Mouse (Mus musculus): ENCODE results near the gene Polr2a. TPM values are rescaled to one million over a fixed set of nuclear protein-coding genes. Genes with fewer than 3 reads are reported as not detected.
"Not testable (repeated sequence)": the region's sequence is repeated elsewhere in the genome, so short reads cannot be mapped to it uniquely, and the experiment has no call there.

The Polr2a gene
- polyA plus RNA-seq, 1 experiment: 84.2 TPM

DNA sequence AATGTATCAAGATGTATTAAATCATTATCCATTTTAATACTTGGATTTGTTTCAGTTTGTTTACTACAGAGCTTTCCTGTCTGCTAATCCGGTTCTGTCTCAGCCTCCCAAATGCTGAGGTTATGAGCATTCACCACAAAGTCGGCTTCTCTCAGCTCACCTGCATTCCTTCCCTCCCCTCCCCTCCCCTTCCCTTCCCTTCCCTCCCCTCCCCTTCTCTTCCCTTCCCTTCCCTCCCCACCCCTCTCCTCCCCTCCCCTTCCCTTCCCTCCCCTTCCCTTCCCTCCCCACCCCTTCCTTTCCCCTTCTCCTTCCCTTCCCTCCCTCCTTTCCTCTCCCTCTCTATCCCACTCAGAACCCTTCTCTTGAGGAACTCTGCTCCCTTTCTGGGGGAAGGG lies 53.8 kb downstream of the Polr2a start:
- Histone ChIP-seq H3K36me3 (ENCODE audit: control insufficient read depth, insufficient read depth) (no peaks in the 10 kb centered on the region), H3K79me2 (ENCODE audit: control insufficient read depth, insufficient read depth) (no peaks in the 10 kb centered on the region), H3K79me3 (ENCODE audit: low read depth) (no peaks in the 10 kb centered on the region), H3ac (ENCODE audit: control insufficient read depth, insufficient read length, low read depth) (no peak overlapping the region), H3K27me3 (ENCODE audit: control insufficient read depth, insufficient read depth, insufficient read length) (no peaks in the 10 kb centered on the region), H3K4me3 (ENCODE audit: insufficient read depth, poor library complexity, severe bottlenecking) (no peak overlapping the region)
- TF ChIP-seq USF1 (IDR thresholded peaks at IDR 0.05; ENCODE audit: low read depth) (no peak), MYOD1 (IDR thresholded peaks at IDR 0.05; ENCODE audit: control insufficient read depth, insufficient read length, low read depth) (no peak), MAX (IDR thresholded peaks at IDR 0.05) (no peak), CTCF (IDR thresholded peaks at IDR 0.05; ENCODE audit: control insufficient read depth, insufficient read depth, insufficient read length) (no peak), MYOG (IDR thresholded peaks at IDR 0.05; ENCODE audit: control insufficient read depth, extremely low read depth, insufficient read length) (no peak), FOSL1 (IDR thresholded peaks at IDR 0.05; ENCODE audit: insufficient read depth, low read length, poor library complexity, severe bottlenecking) (no peak), CEBPB (IDR thresholded peaks at IDR 0.05; ENCODE audit: low read depth) (no peak)

GRCm38 (mm10) chr11:69703814-69704612 lies 54.4 kb downstream of the Polr2a start:
- no peak for TF ChIP-seq MYOD1 (IDR thresholded peaks at IDR 0.05; ENCODE audit: control insufficient read depth, insufficient read length, low read depth)
- no peak for TF ChIP-seq MYOG (IDR thresholded peaks at IDR 0.05; ENCODE audit: control insufficient read depth, extremely low read depth, insufficient read length)
- TF ChIP-seq USF1 (IDR thresholded peaks at IDR 0.05; ENCODE audit: low read depth): no peak
- no peak for TF ChIP-seq CEBPB (IDR thresholded peaks at IDR 0.05; ENCODE audit: low read depth)
- no peak for TF ChIP-seq FOSL1 (IDR thresholded peaks at IDR 0.05; ENCODE audit: insufficient read depth, low read length, poor library complexity, severe bottlenecking)
- TF ChIP-seq MAX (IDR thresholded peaks at IDR 0.05): no peak
- TF ChIP-seq CTCF (IDR thresholded peaks at IDR 0.05; ENCODE audit: control insufficient read depth, insufficient read depth, insufficient read length): no peak
- H3K27me3 ChIP-seq (ENCODE audit: control insufficient read depth, insufficient read depth, insufficient read length): no peaks in the 10 kb centered on the region
- H3K79me3 ChIP-seq (ENCODE audit: low read depth): no peaks in the 10 kb centered on the region
- H3K79me2 ChIP-seq (ENCODE audit: control insufficient read depth, insufficient read depth): no peaks in the 10 kb centered on the region
- H3ac ChIP-seq (ENCODE audit: control insufficient read depth, insufficient read length, low read depth): no peak overlapping the region
- no peaks in the 10 kb centered on the region for H3K36me3 ChIP-seq (ENCODE audit: control insufficient read depth, insufficient read depth)
- no peak overlapping the region for H3K4me3 ChIP-seq (ENCODE audit: insufficient read depth, poor library complexity, severe bottlenecking)

GRCm38 (mm10) chr11:69703381-69703780 lies 55.1 kb downstream of the Polr2a start:
- not testable (repeated sequence) for H3K27me3 ChIP-seq (ENCODE audit: control insufficient read depth, insufficient read depth, insufficient read length); H3K79me3 ChIP-seq (ENCODE audit: low read depth); H3K36me3 ChIP-seq (ENCODE audit: control insufficient read depth, insufficient read depth); H3K4me3 ChIP-seq (ENCODE audit: insufficient read depth, poor library complexity, severe bottlenecking); H3ac ChIP-seq (ENCODE audit: control insufficient read depth, insufficient read length, low read depth); H3K79me2 ChIP-seq (ENCODE audit: control insufficient read depth, insufficient read depth)

GRCm38 (mm10) chr11:69702886-69703285 lies 55.6 kb downstream of the Polr2a start:
- H3K4me3 ChIP-seq (ENCODE audit: insufficient read depth, poor library complexity, severe bottlenecking); H3K79me2 ChIP-seq (ENCODE audit: control insufficient read depth, insufficient read depth); H3K27me3 ChIP-seq (ENCODE audit: control insufficient read depth, insufficient read depth, insufficient read length); H3ac ChIP-seq (ENCODE audit: control insufficient read depth, insufficient read length, low read depth); H3K36me3 ChIP-seq (ENCODE audit: control insufficient read depth, insufficient read depth); H3K79me3 ChIP-seq (ENCODE audit: low read depth): not testable (repeated sequence)

DNA sequence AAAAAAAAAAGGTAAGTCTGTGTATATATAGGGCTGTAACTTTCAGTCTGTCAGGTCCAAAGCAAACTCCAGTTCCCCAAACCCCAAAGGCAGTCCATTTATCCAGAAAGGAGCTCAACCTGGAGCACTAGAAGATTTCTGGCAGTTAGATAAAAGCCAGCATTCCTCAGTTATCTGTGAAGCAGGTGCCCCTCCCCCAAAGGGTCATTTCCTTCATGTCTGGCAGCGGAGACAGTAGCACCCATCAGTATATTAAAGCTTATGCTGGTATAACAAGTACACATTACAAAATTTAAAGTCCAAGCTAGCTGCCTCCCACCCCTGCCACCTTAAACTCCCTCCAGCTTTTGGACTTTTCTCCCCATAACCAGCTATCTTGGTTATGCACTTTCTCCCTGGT lies 58.8 kb downstream of the Polr2a start:
- Histone ChIP-seq H3K36me3 (ENCODE audit: control insufficient read depth, insufficient read depth) (no peaks in the 10 kb centered on the region), H3ac (ENCODE audit: control insufficient read depth, insufficient read length, low read depth) (no peak overlapping the region), H3K79me2 (ENCODE audit: control insufficient read depth, insufficient read depth) (no peaks in the 10 kb centered on the region), H3K79me3 (ENCODE audit: low read depth) (no peaks in the 10 kb centered on the region), H3K27me3 (ENCODE audit: control insufficient read depth, insufficient read depth, insufficient read length) (no peaks in the 10 kb centered on the region), H3K4me3 (ENCODE audit: insufficient read depth, poor library complexity, severe bottlenecking) (no peak overlapping the region)
- no peak for TF ChIP-seq MYOD1 (IDR thresholded peaks at IDR 0.05; ENCODE audit: control insufficient read depth, insufficient read length, low read depth)
- no peak for TF ChIP-seq MAX (IDR thresholded peaks at IDR 0.05)
- TF ChIP-seq CEBPB (IDR thresholded peaks at IDR 0.05; ENCODE audit: low read depth): no peak
- TF ChIP-seq USF1 (IDR thresholded peaks at IDR 0.05; ENCODE audit: low read depth): no peak
- no peak for TF ChIP-seq FOSL1 (IDR thresholded peaks at IDR 0.05; ENCODE audit: insufficient read depth, low read length, poor library complexity, severe bottlenecking)
- no peak for TF ChIP-seq CTCF (IDR thresholded peaks at IDR 0.05; ENCODE audit: control insufficient read depth, insufficient read depth, insufficient read length)
- TF ChIP-seq MYOG (IDR thresholded peaks at IDR 0.05; ENCODE audit: control insufficient read depth, extremely low read depth, insufficient read length): no peak

DNA sequence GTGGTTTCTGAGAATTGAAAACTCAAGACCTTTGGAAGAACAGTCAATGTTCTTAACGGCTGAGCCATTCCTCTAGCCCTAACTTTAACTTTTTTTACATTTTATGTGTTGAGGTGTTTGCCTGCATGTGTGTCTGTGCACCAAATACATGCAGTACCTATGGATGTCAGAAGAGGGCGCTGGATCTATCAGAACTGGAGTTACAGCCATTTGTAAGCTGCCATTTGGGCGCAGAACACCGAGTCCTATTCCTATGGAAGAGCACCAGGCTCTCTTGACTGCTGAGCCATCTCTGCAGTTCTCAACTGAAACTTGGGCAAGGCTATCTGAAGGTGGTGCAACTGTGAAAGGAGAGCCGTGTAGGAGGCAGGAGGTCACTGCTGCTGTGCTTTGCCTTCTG lies 59.9 kb downstream of the Polr2a start:
- no peaks in the 10 kb centered on the region for H3K79me2 ChIP-seq (ENCODE audit: control insufficient read depth, insufficient read depth)
- no peaks in the 10 kb centered on the region for H3K36me3 ChIP-seq (ENCODE audit: control insufficient read depth, insufficient read depth)
- TF ChIP-seq MYOD1 (IDR thresholded peaks at IDR 0.05; ENCODE audit: control insufficient read depth, insufficient read length, low read depth): no peak
- no peak for TF ChIP-seq MAX (IDR thresholded peaks at IDR 0.05)
- TF ChIP-seq FOSL1 (IDR thresholded peaks at IDR 0.05; ENCODE audit: insufficient read depth, low read length, poor library complexity, severe bottlenecking): no peak
- no peak for TF ChIP-seq CTCF (IDR thresholded peaks at IDR 0.05; ENCODE audit: control insufficient read depth, insufficient read depth, insufficient read length)
- no peak for TF ChIP-seq CEBPB (IDR thresholded peaks at IDR 0.05; ENCODE audit: low read depth)
- TF ChIP-seq USF1 (IDR thresholded peaks at IDR 0.05; ENCODE audit: low read depth): no peak
- TF ChIP-seq MYOG (IDR thresholded peaks at IDR 0.05; ENCODE audit: control insufficient read depth, extremely low read depth, insufficient read length): no peak

More for the DNA sequence above, 59.9 kb downstream of the Polr2a start:
- Histone ChIP-seq H3K4me3 (ENCODE audit: insufficient read depth, poor library complexity, severe bottlenecking) (no peak overlapping the region), H3ac (ENCODE audit: control insufficient read depth, insufficient read length, low read depth) (no peak overlapping the region), H3K27me3 (ENCODE audit: control insufficient read depth, insufficient read depth, insufficient read length) (no peaks in the 10 kb centered on the region), H3K79me3 (ENCODE audit: low read depth) (no peaks in the 10 kb centered on the region)
